Mouse (Mus musculus): ENCODE results near the gene Olfr150. TPM values are rescaled to one million over a fixed set of nuclear protein-coding genes. Genes with fewer than 3 reads are reported as not detected.

Gene Olfr150
- polyA plus RNA-seq, 1 experiment from 2014 or later, result not detected

DNA sequence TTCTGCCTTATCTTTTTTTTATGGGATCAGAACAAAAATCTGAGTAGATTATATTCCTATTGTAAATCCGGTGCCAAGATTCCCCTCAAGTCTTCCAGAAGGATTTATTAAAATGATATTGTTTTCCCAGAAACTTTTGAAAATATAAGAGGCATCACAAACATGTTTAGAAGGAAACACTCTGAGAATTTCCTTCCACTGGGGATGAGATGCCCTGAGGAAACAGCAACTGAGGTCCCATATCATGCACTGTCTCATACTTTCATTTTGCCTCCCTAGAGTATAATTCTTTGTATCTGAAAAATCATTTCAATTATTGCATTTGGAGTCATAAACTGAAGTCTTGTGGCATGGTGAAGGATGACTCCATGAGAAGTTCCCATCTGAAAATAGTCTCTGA is 52.4 kb downstream of the Olfr150 start, which contains the start of gene Olfr968:
Gene Olfr968 (minus strand): TSS at position 101 of the 400 bp plus-strand sequence.
- Histone ChIP-seq H3K4me1 (ENCODE audit: control insufficient read depth, insufficient read depth, low read length) (no peaks in the 10 kb centered on the region), H3K27me3 (ENCODE audit: control insufficient read depth, insufficient read depth, low read length) (no peaks in the 10 kb centered on the region), H3K36me3 (replicated peaks; ENCODE audit: control insufficient read depth, insufficient read depth, low read depth, low read length) (no peaks in the 10 kb centered on the region), H3K4me3 (ENCODE audit: low read depth, low read length) (no peak within 1 kb of the TSS), H3K4me2 (ENCODE audit: low read depth, low read length) (no peak within 1 kb of the TSS), H3K9me3 (replicated peaks; ENCODE audit: control insufficient read depth, low read length) (no peaks in the 10 kb centered on the region), H3K9ac (replicated peaks; ENCODE audit: low read length) (no peak within 1 kb of the TSS), H3K27ac (replicated peaks; ENCODE audit: low read depth, low read length) (no peak within 1 kb of the TSS)
- WGBS, result 83% methylated on average over 1 of the region's 1 CpGs
- ATAC-seq (replicated peaks; ENCODE audit: insufficient number of reproducible peaks, low FRiP score, low TSS enrichment, low read depth) (no peak), DNase-seq (ENCODE audit: low spot score) (no peak)

Other genes starting within 250 kb of the Olfr150 start
- gene Olfr44, start 237.0 kb upstream of the Olfr150 start, polyA plus RNA-seq (2014; fragmentation: Nextera tagmentation; extraction: Ambion mirVana), result not detected in 2 replicates
- not detected in 2 replicates for gene Olfr957, start 215.2 kb upstream of the Olfr150 start, polyA plus RNA-seq (2014; fragmentation: Nextera tagmentation; extraction: Ambion mirVana)
- gene Olfr958, start 176.9 kb upstream of the Olfr150 start, polyA plus RNA-seq (2014; fragmentation: Nextera tagmentation; extraction: Ambion mirVana), result not detected in 2 replicates
- not detected in 2 replicates for gene Olfr959, start 155.4 kb upstream of the Olfr150 start, polyA plus RNA-seq (2014; fragmentation: Nextera tagmentation; extraction: Ambion mirVana)
- 34.3 and 35.0 TPM in 2 replicates for gene AW551984, start 126.6 kb upstream of the Olfr150 start, polyA plus RNA-seq (2014; fragmentation: Nextera tagmentation; extraction: Ambion mirVana)
- gene Olfr148, start 120.3 kb upstream of the Olfr150 start, polyA plus RNA-seq (2014; fragmentation: Nextera tagmentation; extraction: Ambion mirVana), result not detected in 2 replicates
- not detected in 2 replicates for gene Olfr960, start 109.6 kb upstream of the Olfr150 start, polyA plus RNA-seq (2014; fragmentation: Nextera tagmentation; extraction: Ambion mirVana)
- gene Olfr961, start 85.9 kb upstream of the Olfr150 start, polyA plus RNA-seq (2014; fragmentation: Nextera tagmentation; extraction: Ambion mirVana), result not detected in 2 replicates
- not detected in 2 replicates for gene Olfr963, start 63.8 kb upstream of the Olfr150 start, polyA plus RNA-seq (2014; fragmentation: Nextera tagmentation; extraction: Ambion mirVana)
- gene Olfr149, start 23.9 kb upstream of the Olfr150 start, polyA plus RNA-seq (2014; fragmentation: Nextera tagmentation; extraction: Ambion mirVana), result not detected in 2 replicates
- not detected in 2 replicates for gene Olfr965, start 19.6 kb upstream of the Olfr150 start, polyA plus RNA-seq (2014; fragmentation: Nextera tagmentation; extraction: Ambion mirVana)
- gene Olfr967, start 15.3 kb downstream of the Olfr150 start, polyA plus RNA-seq (2014; fragmentation: Nextera tagmentation; extraction: Ambion mirVana), result not detected in 2 replicates
- not detected in 2 replicates for gene Olfr968, start 52.3 kb downstream of the Olfr150 start, polyA plus RNA-seq (2014; fragmentation: Nextera tagmentation; extraction: Ambion mirVana)
- gene Olfr969, start 60.0 kb downstream of the Olfr150 start, polyA plus RNA-seq (2014; fragmentation: Nextera tagmentation; extraction: Ambion mirVana), result not detected in 2 replicates
- gene Olfr970, start 77.9 kb downstream of the Olfr150 start, polyA plus RNA-seq (2014; fragmentation: Nextera tagmentation; extraction: Ambion mirVana), result not detected in 2 replicates
- gene Olfr971, start 105.9 kb downstream of the Olfr150 start, polyA plus RNA-seq (2014; fragmentation: Nextera tagmentation; extraction: Ambion mirVana), result not detected in 2 replicates
- gene Olfr972, start 135.4 kb downstream of the Olfr150 start, polyA plus RNA-seq (2014; fragmentation: Nextera tagmentation; extraction: Ambion mirVana), result not detected in 2 replicates
- not detected in 2 replicates for gene Olfr229, start 176.4 kb downstream of the Olfr150 start, polyA plus RNA-seq (2014; fragmentation: Nextera tagmentation; extraction: Ambion mirVana)
- not detected in 2 replicates for gene Olfr974, start 206.5 kb downstream of the Olfr150 start, polyA plus RNA-seq (2014; fragmentation: Nextera tagmentation; extraction: Ambion mirVana)
- not detected in 2 replicates for gene Olfr975, start 221.1 kb downstream of the Olfr150 start, polyA plus RNA-seq (2014; fragmentation: Nextera tagmentation; extraction: Ambion mirVana)
- gene Olfr976, start 230.2 kb downstream of the Olfr150 start, polyA plus RNA-seq (2014; fragmentation: Nextera tagmentation; extraction: Ambion mirVana), result not detected in 2 replicates